Mouse (Mus musculus): ENCODE measurements around the gene Slc43a2.

The Slc43a2 gene

GRCm38 (mm10) chr11:75530845-75531373 lies 585 bp upstream of the Slc43a2 start:
- no peak for DNase-seq

- no peak for DNase-seq
These were observed 1.1 kb downstream of the Slc43a2 start for GRCm38 (mm10) chr11:75532340-75533277.

- no peak for DNase-seq
These were observed 2.0 kb downstream of the Slc43a2 start for GRCm38 (mm10) chr11:75533314-75534015.

- DNase-seq, result no peak
These were observed 3.0 kb downstream of the Slc43a2 start for GRCm38 (mm10) chr11:75534286-75535033.

GRCm38 (mm10) chr11:75535106-75535795 lies 3.8 kb downstream of the Slc43a2 start:
- peak; percentile 61 for DNase-seq

GRCm38 (mm10) chr11:75536255-75537024 lies 4.9 kb downstream of the Slc43a2 start:
- no peak for DNase-seq

- DNase-seq, result no peak
These were observed 5.5 kb downstream of the Slc43a2 start for GRCm38 (mm10) chr11:75537025-75537414.

GRCm38 (mm10) chr11:75537491-75538183 lies 6.1 kb downstream of the Slc43a2 start:
- DNase-seq, result no peak

GRCm38 (mm10) chr11:75538184-75538969 lies 6.9 kb downstream of the Slc43a2 start:
- DNase-seq, result no peak

GRCm38 (mm10) chr11:75538970-75539299 lies 7.4 kb downstream of the Slc43a2 start:
- no peak for DNase-seq

GRCm38 (mm10) chr11:75540209-75540608 lies 8.7 kb downstream of the Slc43a2 start:
- no peak for DNase-seq

- DNase-seq, result no peak
These were observed 9.5 kb downstream of the Slc43a2 start for GRCm38 (mm10) chr11:75540710-75541581.

GRCm38 (mm10) chr11:75544713-75545112 lies 13.2 kb downstream of the Slc43a2 start:
- no peak for DNase-seq

- no peak for DNase-seq
These were observed 14.6 kb downstream of the Slc43a2 start for GRCm38 (mm10) chr11:75546057-75546456.

- peak; percentile 50 for DNase-seq
These were observed 18.2 kb downstream of the Slc43a2 start for GRCm38 (mm10) chr11:75549658-75550111.

GRCm38 (mm10) chr11:75550200-75550946 lies 18.9 kb downstream of the Slc43a2 start:
- no peak for DNase-seq

GRCm38 (mm10) chr11:75551321-75551720 lies 19.8 kb downstream of the Slc43a2 start:
- peak; percentile 55 for DNase-seq

GRCm38 (mm10) chr11:75551961-75552441 lies 20.5 kb downstream of the Slc43a2 start:
- no peak for DNase-seq
